Mouse (Mus musculus) neural tube, postnatal 0 days (tissue): ENCODE data around the gene Gsg1. TPM values are rescaled to one million over a fixed set of nuclear protein-coding genes. Genes with fewer than 3 reads are reported as not detected.

Source experiments
- polyA plus RNA-seq: library from polyadenylated mRNA; unstranded; fragments of >200 nt; fragmentation: Nextera tagmentation; extraction: Ambion mirVana; gene quantifications from 2 replicates; pipeline ENCODE4 v1.2.1, GENCODE M21; 2015

The Gsg1 gene
- 0.29 and 0.53 TPM in 2 replicates for polyA plus RNA-seq

DNA sequence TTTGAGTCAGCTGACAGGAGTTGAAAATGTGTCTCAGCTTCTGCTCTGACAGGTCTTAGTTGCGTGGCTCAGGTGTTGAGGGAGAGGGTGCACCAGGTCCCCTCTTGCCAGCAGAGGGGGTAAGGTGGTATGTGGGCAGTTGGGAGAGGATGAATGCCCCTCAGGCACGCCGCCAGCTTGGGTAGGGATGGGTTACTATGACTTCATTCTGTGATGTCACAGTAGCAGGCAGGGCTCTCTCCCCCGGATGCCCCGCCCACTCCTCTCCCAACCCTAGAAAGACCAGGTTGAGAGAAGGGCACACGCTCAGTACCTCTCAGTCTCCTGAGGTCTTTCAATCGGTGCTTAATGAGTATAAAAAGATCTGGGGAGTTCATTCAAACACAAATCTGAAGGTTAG is at the start of gene Gsg1:
Gene Gsg1, minus strand, starts transcription at position 199 of the 400 bp plus-strand sequence.

DNA sequence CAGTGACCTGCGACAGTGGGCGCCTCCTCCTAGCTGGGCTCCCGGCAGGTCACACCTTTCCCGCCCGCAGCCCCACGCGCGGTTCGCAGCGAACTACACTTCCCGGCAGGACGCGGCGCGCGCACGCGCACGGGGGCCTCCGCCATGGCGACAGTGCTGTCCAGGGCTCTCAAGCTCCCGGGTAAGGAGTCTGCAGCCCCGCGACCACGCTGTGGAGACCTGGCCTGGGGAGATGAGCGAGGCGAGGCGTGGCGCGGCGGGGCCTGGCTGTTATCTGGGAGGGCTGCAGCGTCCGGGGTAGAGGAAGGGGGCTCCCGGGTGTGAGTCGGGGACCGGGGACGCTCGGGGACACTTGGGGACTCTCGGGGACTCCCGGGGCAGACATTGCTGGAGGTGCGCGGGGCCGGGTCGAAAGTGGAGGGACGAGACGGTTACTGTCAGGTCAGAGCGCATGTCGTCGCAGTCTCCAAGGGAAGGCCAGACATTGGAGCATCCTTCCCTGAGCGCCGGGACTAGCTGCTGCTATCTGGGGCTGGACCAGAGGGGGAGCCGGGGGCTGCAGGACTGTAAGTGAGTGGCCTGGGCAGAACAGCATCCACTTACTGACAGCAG is 56.1 kb downstream of the Gsg1 start, which contains the start of the genes Fam234b and Hebp1:
Gene Fam234b, plus strand, starts transcription at position 57 of the 612 bp plus-strand sequence.
Gene Hebp1, minus strand, starts transcription at position 102 of the 612 bp plus-strand sequence.

Other genes starting within 250 kb of the Gsg1 start
- gene Ddx47, start 242.7 kb downstream of the Gsg1 start, polyA plus RNA-seq, result 58.0 and 59.4 TPM in 2 replicates
- 0.37 and 0.74 TPM in 2 replicates for gene Gprc5a, start 188.7 kb downstream of the Gsg1 start, polyA plus RNA-seq
- gene Gprc5d, start 136.1 kb downstream of the Gsg1 start, polyA plus RNA-seq, result not detected in 2 replicates
- gene Fam234b, start 56.4 kb downstream of the Gsg1 start, polyA plus RNA-seq, result 85.1 and 97.9 TPM in 2 replicates
- gene Hebp1, start 56.3 kb downstream of the Gsg1 start, polyA plus RNA-seq, result 13.8 TPM in 2 replicates
- gene Pbp2, start 56.1 kb upstream of the Gsg1 start, polyA plus RNA-seq, result not detected in 2 replicates
- 7.0 and 8.6 TPM in 2 replicates for gene Emp1, start 108.2 kb upstream of the Gsg1 start, polyA plus RNA-seq